Mouse (Mus musculus) ovary, postnatal 36 days (tissue): ENCODE results near the gene Gm20696.
A peak's percentile ranks its signal among the peaks of the same experiment; 100 is the strongest.

Experiments used
- DNase-seq: peaks from one replicate; pipeline ENCODE4 v3.0.0; 2022; ENCODE audit warnings: low spot score, mixed read lengths

The Gm20696 gene

DNA sequence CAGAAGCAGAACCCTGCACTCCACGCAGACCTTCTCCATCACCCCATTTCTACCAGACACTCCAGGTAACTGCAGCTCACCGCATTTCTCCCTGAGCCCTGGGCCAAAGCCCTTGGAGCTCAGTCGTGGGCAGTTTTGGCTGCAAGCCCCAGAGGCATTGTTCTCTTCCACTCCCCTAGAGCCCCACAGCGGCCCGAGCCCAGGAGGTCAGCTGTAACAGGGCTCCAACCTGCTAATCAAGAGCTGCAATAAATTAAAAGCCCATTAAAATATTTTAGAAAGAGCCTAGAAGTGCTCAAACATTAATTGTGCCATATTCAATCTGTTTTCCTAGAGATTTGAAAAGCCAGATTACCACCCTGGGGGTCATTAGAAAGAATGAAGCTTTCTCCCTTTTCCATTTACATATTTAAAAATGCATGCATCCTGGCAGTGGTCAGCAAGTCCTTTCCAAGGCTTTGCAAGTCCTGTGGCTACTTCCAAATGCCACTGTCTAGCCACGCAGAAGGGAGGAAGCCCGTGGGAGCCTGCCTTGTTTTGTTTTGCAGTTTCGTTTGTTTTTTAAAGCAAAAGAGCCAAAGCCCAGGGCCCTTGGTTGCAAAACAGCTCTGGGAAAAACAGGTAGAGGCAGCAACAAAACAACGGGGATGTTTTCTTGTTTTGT is 227.3 kb downstream of the Gm20696 start:
- peak; percentile 50 for DNase-seq

DNA sequence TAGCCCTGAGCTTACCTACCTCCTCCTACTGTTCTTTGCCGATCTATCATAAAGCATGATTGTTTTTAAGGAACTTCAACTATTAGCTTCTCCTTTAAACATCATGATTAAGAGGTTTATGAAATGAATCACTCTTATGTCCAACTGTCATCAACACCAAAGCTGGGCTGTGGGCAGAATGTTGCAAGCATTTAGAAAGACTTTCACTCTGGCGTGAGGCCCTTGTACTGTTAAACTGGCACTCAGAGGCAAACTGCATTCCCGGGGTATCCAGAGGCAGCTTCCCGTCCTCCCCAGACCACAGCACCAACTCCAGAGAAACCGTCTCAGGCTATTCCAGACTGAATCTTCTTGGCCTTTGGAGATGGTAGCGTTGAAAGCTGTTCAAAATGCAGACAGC is 230.2 kb downstream of the Gm20696 start:
- DNase-seq: no peak

DNA sequence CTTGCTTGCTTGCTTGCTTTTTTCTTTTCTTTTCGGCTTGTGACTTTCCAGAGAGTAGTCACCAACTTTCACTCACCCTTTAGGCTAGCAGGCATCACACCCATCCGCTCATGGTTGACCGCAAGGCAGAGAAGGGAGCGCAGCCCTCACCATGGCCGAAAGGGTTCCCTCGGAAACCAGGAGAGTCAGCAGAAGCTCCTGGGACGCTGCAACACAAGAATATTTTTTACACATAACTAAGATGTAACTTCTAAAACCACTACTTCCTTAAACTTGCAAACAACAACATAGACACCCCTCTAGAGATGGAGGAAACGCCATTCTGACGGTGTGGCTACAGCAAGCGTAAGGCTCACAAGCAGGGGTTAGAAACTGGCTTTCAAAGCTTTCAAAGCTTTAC is 231.5 kb downstream of the Gm20696 start:
- no peak for DNase-seq

DNA sequence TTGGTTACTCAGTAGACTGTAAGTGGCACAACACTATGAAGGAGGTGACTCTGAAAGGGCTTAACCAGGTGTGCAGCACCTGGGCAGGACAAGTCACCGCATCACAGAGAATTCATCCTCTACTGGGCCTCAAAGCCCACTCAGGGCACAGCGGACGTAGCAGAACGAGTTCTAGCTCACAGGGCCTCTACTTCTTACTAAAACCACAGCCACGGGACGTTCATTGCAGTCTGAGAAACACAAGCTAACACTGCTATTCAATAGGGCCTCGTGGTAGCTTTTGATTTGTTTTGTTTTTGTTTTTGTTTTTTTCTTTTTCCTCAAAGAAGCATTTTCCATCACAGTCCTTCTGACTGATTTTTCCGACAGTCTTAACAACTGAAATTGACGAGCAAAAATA is 233.6 kb downstream of the Gm20696 start:
- DNase-seq: no peak

DNA sequence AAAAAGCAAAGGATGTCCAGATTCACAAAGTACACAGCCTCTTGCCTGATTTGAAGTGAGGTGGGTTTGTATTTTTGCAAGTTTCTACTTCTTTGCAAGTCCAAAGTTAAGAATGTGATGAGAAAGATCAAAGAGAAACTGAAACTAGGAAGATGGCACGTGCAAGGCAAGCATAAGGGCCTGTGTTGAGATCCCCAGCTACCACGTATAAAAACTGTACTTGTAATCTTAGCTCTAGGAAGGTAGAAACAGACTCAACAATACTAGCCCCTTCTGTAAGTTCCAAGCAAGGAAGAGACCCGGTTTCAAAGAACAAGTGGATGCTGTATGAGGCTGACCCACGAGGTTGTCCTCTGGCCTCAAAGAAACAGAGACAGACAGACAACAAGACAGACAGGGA is 234.7 kb downstream of the Gm20696 start:
- no peak for DNase-seq

DNA sequence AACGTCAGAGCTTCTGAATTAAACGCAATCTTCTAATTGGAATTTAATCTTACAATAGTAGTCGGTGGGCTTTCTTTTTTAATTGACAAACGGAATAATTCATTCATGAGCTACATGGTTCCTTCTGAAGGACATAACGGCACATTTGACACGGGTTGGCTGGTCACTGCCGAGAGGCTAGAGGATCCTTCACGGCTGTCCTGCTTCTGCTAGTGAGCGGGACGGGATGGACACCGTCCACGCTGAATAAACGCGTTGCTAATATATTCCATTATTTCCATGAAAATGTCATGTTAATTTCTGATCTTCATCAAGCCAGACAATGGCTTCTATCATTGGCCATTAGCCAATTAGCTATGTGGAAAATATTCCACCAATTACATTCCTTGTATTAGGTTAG is 236.0 kb downstream of the Gm20696 start:
- no peak for DNase-seq

DNA sequence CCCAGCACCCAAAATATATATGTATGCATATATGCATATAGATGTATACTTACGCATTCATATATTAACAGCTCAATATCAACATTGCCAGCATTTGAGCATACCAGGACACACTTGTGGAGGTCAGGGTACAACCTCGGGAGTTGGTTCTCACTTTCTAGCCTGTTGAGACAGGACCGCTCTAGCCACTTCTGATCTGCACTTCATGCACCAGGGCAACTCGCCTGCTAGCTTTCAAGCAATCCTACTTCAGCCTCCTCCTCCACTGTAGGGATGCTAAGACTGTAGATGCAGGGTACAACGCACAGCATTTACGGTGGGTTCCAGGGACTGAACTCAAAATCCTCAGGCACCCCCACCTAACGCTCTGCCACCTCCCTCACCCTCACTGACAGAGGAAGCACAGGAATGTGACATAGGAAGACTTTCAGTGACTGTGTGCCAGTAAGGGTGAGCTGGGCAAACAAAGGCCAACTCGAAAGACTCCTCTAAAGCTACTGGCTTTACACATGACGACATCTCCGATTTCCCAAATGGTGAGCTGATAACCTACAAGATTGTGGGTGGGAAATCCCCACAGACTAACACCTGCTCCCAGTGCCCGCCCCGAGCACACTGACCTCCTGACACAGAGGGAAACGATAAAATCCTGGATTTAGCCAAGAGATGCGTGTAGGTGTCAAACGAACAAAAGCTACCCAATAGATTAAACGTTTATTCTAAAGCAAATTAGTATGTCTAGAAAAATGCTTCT is 237.0 kb downstream of the Gm20696 start:
- DNase-seq: no peak

DNA sequence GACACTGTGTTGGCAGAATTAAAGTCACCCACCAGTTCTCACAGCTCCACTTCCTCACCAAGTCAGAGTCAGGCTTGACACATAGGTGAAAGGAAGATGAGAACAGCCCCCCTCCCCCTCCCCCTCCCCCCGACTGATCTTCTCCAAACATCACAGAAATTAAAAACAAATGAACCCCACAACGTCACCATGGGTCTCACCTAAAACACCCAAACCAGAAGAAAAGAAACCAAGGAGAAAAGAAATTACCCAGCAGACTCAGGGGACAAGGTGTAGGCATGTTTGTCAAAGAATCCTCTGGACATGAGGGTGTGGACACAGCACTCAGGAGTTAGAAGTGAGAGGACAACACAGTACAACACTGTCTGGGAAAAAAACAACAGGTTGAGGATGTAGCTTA is 237.6 kb downstream of the Gm20696 start:
- no peak for DNase-seq

DNA sequence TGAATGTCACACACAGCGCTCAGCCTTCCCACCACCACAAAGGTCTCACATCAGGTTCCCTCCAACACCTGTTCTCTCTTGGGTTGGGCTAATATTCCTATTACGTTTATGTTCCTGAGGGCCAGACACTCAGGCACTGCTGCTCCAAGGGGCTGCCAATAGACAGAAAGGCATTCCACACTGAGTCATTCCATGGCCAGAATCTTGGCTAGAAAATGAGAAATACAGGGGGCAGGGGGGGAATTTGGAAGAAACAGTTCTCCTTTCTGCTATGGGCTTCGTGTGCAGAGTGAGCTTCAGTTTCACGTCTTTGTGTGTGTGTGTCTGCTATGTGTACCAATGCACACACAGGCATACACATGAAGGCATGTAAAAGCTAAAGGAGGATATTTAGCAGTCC is 239.3 kb downstream of the Gm20696 start:
- DNase-seq: no peak

DNA sequence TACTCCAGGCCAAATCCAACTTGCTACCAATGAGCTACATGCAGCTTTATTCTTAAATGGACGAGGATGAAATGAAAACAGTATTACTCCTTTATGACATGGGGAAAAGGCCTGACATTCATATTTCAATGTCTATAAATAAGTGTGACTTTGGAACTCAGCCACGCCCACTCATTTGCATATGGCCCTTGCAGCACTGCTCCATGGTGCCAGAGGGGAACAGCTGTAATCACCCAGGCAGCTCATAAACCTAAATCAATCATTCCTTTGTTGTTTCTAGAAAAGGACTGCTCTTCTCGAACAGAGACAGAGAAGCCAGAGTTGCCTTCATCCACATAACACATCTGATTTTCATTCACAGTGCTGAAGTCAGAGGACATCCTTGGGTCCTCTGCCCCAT is 241.6 kb downstream of the Gm20696 start:
- no peak for DNase-seq

DNA sequence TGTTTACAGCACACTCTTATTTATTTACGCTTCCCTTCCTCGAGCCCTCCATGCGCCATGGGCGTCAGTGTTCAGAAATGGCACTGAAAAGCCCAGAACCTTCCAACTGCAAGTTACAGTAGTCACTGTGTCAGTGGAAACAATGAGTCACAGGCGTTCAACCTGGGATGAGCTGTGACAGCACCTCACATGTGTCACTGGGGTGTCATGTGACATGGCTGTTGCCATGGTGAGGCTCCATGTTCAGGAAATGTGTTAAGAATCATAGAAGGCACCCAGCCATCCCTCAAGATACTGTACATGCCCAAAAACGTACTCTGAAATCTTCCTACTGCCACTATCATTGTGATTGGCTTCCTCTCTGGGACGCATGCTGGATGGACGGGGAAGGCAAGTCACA is 245.9 kb downstream of the Gm20696 start:
- no peak for DNase-seq

DNA sequence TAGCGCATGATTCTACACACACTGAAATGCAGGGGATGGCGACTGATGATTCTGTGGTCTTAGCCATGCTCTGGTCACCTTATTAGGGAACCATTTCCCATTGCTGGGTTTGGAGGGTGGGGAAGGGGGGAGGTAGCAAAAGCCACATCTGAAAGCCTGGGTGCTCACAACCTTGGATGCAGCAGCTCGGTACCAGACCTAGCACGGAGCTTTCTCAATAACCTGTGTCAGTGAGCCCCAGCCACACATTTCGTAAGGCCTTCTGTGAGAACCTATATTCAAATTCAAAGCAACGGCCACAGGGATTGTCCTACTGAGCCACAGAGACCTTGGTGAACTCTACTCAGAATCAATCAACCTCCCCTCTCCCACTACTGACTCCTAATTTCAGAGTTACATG is 254.0 kb downstream of the Gm20696 start:
- DNase-seq: no peak

DNA sequence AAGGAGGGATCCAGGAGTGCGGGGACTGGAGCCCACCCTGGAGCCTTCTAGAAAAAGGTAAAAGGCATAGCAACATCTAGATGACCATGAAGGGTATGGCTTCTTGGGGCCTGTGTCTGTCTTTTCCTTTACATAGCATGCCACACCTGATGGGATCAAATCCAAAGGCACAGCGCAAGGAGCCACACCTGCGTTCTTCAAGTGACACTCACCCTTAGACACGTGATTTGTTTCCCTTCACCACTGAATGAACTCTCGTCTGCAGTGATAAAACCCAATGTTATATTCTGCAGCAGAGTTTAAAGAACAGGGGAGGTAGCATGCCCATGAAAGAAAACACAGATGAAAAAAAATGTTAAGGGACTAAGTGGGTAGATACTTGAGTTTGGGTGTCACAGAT is 257.0 kb downstream of the Gm20696 start:
- DNase-seq: no peak

DNA sequence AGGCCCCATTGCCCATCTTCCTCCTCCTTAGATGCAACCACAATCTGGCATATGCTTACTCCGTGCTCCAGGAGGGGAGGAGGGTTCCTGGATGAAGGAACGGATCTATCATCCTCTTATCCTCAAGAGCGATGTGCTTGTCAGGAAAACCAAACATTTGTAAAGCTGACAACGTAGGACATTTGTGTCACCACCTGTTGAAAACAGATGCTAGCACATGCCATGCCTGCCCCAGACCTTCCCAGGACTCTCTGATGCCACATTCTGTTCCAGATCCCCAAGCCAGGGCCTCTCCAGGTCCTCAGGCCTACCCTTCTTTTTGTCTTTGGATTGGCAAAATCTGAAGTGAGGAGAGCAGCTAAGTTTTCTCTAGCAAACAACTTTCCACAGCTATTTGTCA is 257.7 kb downstream of the Gm20696 start:
- DNase-seq: no peak

DNA sequence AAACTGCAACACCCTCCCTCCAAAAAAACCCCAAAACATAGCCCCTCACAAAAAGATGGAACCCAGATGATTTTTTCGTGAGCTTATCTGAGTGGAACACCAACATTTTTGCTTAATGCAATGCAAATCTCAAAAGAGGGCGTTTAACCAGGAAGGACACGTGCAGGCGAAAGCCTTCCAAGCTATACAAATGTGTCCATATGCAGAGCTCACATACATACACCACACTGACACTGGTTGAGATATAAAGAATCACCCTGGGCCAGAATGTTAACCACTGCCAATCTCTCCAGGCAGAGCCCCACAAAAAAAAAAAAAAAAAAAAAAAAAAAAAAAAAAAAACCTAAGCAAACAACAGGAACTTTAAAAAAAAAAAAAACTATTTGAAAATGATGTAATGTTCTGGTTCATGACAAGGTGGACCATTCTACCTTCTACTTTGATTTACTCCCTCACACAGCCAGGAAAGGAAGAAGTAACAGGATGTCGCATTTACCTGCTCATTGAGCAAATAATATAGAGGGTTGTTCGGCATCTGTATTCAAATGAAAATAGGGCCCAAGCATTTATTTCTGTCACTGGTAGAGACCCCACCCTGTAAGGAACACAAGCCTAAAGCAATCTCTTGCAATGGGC is 262.7 kb downstream of the Gm20696 start:
- DNase-seq: no peak

DNA sequence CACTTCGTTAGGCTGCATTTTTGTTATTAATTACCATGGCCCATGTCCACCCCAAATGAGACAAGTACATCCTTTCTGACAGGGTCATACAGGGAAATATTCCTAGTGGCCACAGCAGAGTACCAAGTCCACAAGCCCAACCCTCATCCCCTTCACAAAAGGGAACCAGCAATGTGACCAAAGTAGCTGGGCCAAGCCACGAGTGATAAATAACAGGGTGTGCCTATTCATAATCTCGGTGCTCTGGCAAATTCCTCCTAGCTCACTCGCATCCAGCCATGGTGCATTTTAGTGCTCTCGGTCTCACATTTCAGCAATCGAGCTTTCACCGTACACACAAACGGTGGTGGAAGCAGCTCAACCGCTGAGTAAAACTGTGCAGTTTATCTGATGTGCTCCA is 263.7 kb downstream of the Gm20696 start:
- no peak for DNase-seq

DNA sequence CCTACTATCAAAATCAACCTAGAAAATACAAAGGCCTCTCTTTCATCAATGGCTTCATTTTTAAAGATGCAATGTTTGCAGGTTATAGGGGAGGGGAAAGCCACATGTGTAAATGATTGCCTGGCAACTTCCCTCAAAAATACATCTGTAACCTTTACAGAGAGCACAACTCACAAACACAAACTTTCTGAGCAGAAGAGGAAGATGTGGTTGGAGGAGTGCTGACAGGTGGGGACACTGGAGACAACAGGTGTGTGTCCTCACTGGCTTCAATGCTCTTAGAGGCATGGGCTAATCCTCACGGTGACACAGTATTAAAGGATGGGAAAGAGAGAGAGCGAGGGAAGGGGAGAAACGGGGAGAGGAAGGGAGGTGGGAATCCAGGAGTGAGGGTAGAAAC is 264.2 kb downstream of the Gm20696 start:
- DNase-seq: no peak

DNA sequence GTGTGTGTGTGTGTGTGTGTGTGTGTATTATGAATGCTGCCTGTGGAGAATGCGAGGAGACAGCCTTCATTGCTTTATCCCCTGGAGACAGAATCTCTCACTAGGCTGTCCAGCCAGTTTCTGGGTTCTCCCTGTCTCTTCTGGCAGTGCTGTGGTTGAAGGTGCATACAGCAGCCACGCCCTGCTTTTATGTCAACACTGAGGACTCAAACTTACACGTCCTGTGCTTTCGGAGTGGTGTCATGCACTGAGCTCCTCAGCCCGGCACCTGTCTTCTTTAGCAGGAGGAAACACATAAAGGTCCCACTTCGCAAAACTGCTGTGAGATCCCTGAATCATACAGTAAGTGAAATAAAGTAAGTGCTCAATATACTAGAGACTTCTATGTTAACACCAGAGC is 264.8 kb downstream of the Gm20696 start:
- DNase-seq: no peak

DNA sequence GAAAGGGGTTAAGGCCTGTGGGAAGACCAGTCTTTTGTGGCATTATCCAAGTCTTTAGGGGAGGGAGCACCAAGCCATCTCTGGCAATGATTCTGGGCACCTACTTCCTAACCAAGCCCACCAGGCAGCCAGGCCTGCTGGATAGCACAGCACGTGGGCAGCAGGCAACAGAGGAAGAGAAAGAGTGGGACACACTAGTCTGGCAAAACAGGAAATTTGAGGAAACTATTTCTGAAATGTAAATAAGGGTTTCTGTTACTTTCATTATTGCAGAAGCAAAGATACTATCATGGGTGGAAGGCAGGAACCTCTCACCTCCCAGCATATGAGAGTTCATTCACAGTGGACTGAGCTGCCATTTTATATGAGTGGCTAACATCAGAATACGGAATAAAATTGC is 265.4 kb downstream of the Gm20696 start:
- no peak for DNase-seq

DNA sequence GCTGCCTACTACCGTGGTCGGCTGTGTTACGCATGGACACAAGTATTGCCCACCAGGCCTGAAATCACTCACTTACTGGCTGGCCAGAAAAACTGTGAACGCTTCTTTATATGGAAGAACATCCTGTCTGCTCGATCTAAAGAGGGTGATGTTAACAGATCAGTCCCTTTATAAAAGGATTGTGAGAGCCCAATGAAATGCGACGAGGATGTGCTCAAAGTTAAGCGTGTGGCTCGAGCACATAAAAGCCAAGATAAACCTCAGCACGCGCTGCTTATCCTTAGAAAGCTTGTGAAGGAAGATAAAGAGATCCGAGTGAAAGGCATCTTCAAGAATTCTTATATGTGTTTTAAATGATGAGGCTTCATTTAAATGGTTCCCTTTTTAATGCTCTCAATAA is 270.9 kb downstream of the Gm20696 start:
- no peak for DNase-seq

DNA sequence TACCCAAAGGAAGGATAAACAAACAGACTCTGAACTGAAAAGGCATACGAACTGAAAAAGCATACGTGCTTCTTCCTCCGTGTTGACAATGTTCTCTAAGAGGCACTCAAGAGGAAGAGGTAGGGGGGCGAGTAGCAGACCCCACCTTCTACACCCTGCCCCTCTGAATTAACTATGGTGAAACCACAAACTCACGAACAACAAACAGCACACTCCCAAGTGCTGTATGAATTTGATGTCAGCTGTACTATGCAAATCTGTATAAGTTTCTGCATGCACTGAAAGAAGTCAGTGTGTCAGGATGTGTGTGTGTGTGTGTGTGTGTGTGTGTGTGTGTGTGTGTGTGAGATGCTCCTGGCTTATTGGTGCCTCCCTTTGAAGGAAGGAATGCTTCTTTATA is 271.8 kb downstream of the Gm20696 start:
- DNase-seq: no peak

DNA sequence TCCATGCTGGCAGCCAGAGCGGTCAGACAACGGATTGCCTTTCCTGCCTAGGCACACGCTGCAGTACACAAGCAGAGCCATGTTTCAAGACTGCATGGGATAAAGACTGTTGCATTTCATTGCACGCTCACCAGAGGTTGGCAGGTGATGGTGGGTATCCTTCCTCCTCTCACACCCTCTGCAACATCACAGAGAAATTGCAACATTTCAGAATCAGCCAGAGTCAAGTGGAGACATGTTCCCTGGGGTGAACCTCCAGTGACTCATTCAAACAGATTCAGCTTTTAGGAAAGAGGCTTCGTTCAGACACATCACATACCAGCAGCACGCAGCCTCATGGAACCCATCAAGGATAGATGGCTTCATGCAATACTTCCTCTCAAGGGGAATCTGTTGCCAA is 274.1 kb downstream of the Gm20696 start:
- no peak for DNase-seq
